Mouse (Mus musculus): ENCODE data around the gene Ing1.
A peak's percentile ranks its signal among the peaks of the same experiment; 100 is the strongest.

The Ing1 gene

GRCm38 (mm10) chr8:11554799-11555719 is at the start of gene Ing1:
TSS of gene Ing1 (plus strand) at chr8:11555571.
- DNase-seq (ENCODE audit: extremely low spot score, low read depth, low spot score): peak; percentile 94

- DNase-seq (ENCODE audit: extremely low spot score, low read depth, low spot score): no peak
Observed at GRCm38 (mm10) chr8:11506074-11506473, 49.3 kb upstream of the Ing1 start.

GRCm38 (mm10) chr8:11506802-11507201 is 48.6 kb upstream of the Ing1 start:
- peak; percentile 49 for DNase-seq (ENCODE audit: extremely low spot score, low read depth, low spot score)

GRCm38 (mm10) chr8:11508880-11509279 is 46.5 kb upstream of the Ing1 start:
- DNase-seq (ENCODE audit: extremely low spot score, low read depth, low spot score): no peak

- DNase-seq (ENCODE audit: extremely low spot score, low read depth, low spot score): no peak
Observed at GRCm38 (mm10) chr8:11510971-11511370, 44.4 kb upstream of the Ing1 start.

GRCm38 (mm10) chr8:11512711-11513110 is 42.7 kb upstream of the Ing1 start:
- no peak for DNase-seq (ENCODE audit: extremely low spot score, low read depth, low spot score)

GRCm38 (mm10) chr8:11513247-11513646 is 42.1 kb upstream of the Ing1 start:
- DNase-seq (ENCODE audit: extremely low spot score, low read depth, low spot score): no peak

GRCm38 (mm10) chr8:11516292-11516691 is 39.1 kb upstream of the Ing1 start:
- no peak for DNase-seq (ENCODE audit: extremely low spot score, low read depth, low spot score)

GRCm38 (mm10) chr8:11517366-11518055 is 37.9 kb upstream of the Ing1 start:
- no peak for DNase-seq (ENCODE audit: extremely low spot score, low read depth, low spot score)

GRCm38 (mm10) chr8:11518056-11518396 is 37.3 kb upstream of the Ing1 start:
- no peak for DNase-seq (ENCODE audit: extremely low spot score, low read depth, low spot score)

- no peak for DNase-seq (ENCODE audit: extremely low spot score, low read depth, low spot score)
Observed at GRCm38 (mm10) chr8:11518676-11519075, 36.7 kb upstream of the Ing1 start.

- DNase-seq (ENCODE audit: extremely low spot score, low read depth, low spot score): no peak
Observed at GRCm38 (mm10) chr8:11523331-11523730, 32.0 kb upstream of the Ing1 start.

GRCm38 (mm10) chr8:11530155-11530770 is 25.1 kb upstream of the Ing1 start:
- DNase-seq (ENCODE audit: extremely low spot score, low read depth, low spot score): no peak

- no peak for DNase-seq (ENCODE audit: extremely low spot score, low read depth, low spot score)
Observed at GRCm38 (mm10) chr8:11530849-11531248, 24.5 kb upstream of the Ing1 start.

- DNase-seq (ENCODE audit: extremely low spot score, low read depth, low spot score): no peak
Observed at GRCm38 (mm10) chr8:11534494-11534893, 20.9 kb upstream of the Ing1 start.

- DNase-seq (ENCODE audit: extremely low spot score, low read depth, low spot score): no peak
Observed at GRCm38 (mm10) chr8:11539049-11539448, 16.3 kb upstream of the Ing1 start.

GRCm38 (mm10) chr8:11540182-11540581 is 15.2 kb upstream of the Ing1 start:
- no peak for DNase-seq (ENCODE audit: extremely low spot score, low read depth, low spot score)

- no peak for DNase-seq (ENCODE audit: extremely low spot score, low read depth, low spot score)
Observed at GRCm38 (mm10) chr8:11542031-11542430, 13.3 kb upstream of the Ing1 start.

- DNase-seq (ENCODE audit: extremely low spot score, low read depth, low spot score): no peak
Observed at GRCm38 (mm10) chr8:11542866-11543265, 12.5 kb upstream of the Ing1 start.

GRCm38 (mm10) chr8:11544386-11544785 is 11.0 kb upstream of the Ing1 start:
- no peak for DNase-seq (ENCODE audit: extremely low spot score, low read depth, low spot score)

GRCm38 (mm10) chr8:11547063-11547462 is 8.3 kb upstream of the Ing1 start:
- no peak for DNase-seq (ENCODE audit: extremely low spot score, low read depth, low spot score)

GRCm38 (mm10) chr8:11549706-11550105 is 5.7 kb upstream of the Ing1 start:
- DNase-seq (ENCODE audit: extremely low spot score, low read depth, low spot score): no peak

Measured in hindlimb bud, embryonic 11.5 days (tissue).